Mouse (Mus musculus) T-cell, adult 2 months (primary cell): Measurements from ENCODE around the gene Hoxd4.
A peak's percentile ranks its signal among the peaks of the same experiment; 100 is the strongest.

Experiments
- DNase-seq: peaks from one replicate; pipeline ENCODE4 v3.0.0; 2022; ENCODE audit warnings: low spot score

The Hoxd4 gene

GRCm38 (mm10) chr2:74711721-74712621, at the start of gene Hoxd4, which contains the start of gene Hoxd3:
TSS of gene Hoxd4 (plus strand) at chr2:74711929.
TSS of gene Hoxd3 (plus strand) at chr2:74711927.
- no peak for DNase-seq

- no peak for DNase-seq
These were observed 48.3 kb upstream of the Hoxd4 start for GRCm38 (mm10) chr2:74663291-74663925.

GRCm38 (mm10) chr2:74666411-74666810, 45.3 kb upstream of the Hoxd4 start:
- DNase-seq = no peak

GRCm38 (mm10) chr2:74667191-74667841, 44.4 kb upstream of the Hoxd4 start:
- DNase-seq = no peak

- no peak for DNase-seq
These were observed 43.8 kb upstream of the Hoxd4 start, which contains the start of gene Hoxd13 for GRCm38 (mm10) chr2:74667842-74668357. TSS of gene Hoxd13 (plus strand) at chr2:74668310.

GRCm38 (mm10) chr2:74668370-74669229, 43.1 kb upstream of the Hoxd4 start:
- DNase-seq = no peak

GRCm38 (mm10) chr2:74669230-74669578, 42.5 kb upstream of the Hoxd4 start:
- DNase-seq = no peak

- DNase-seq = no peak
These were observed 42.0 kb upstream of the Hoxd4 start for GRCm38 (mm10) chr2:74669650-74670235.

GRCm38 (mm10) chr2:74670632-74671188, 41.0 kb upstream of the Hoxd4 start:
- no peak for DNase-seq

GRCm38 (mm10) chr2:74671847-74672246, 39.9 kb upstream of the Hoxd4 start:
- no peak for DNase-seq

- DNase-seq = peak; percentile 43
These were observed 39.0 kb upstream of the Hoxd4 start for GRCm38 (mm10) chr2:74672481-74673362.

- DNase-seq = no peak
These were observed 37.8 kb upstream of the Hoxd4 start for GRCm38 (mm10) chr2:74673835-74674425.

- no peak for DNase-seq
These were observed 36.7 kb upstream of the Hoxd4 start, which contains the start of gene Hoxd12 for GRCm38 (mm10) chr2:74674881-74675665. TSS of gene Hoxd12 (plus strand) at chr2:74675013.

GRCm38 (mm10) chr2:74675666-74676282, 36.0 kb upstream of the Hoxd4 start:
- no peak for DNase-seq

GRCm38 (mm10) chr2:74676376-74677052, 35.2 kb upstream of the Hoxd4 start:
- DNase-seq = no peak

- DNase-seq = no peak
These were observed 34.6 kb upstream of the Hoxd4 start for GRCm38 (mm10) chr2:74677106-74677505.

- DNase-seq = no peak
These were observed 32.7 kb upstream of the Hoxd4 start, which contains the start of gene Hoxd11 for GRCm38 (mm10) chr2:74678891-74679595. TSS of gene Hoxd11 (plus strand) at chr2:74679557.
